Comparison of ENCODE assay signal across 11 mouse cellular contexts in the genomic region with DNA sequence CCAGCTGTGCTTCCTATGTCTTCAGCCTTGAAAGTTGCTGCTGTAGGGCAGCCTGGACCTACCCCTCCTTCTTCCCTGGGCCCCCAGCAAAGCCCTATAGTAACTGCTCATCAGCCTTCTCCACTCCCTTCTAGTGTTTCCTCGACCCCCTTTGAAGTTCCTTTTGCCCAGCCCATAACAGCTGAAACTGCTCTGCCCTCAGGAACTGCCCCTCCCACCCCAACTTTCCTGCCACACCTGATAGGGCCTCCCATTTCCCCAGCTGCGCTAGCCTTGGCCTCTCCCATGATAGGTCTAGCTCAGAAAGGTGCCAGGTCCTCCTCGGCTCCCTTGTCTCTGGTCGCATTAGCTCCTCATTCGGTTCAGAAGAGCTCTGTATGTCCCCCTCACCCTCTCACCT. TPM values are rescaled to one million over a fixed set of nuclear protein-coding genes. Genes with fewer than 3 reads are reported as not detected.
DNase-seq lines count a peak whose midpoint lies in the region; ATAC-seq and TF ChIP-seq lines count a peak whose summit lies in the region.
"Had no signal": no experiment of that assay in that cellular context is flagged by ENCODE, and none has a peak within 500 bp of the region (broad histone marks: within the 10 kb centered on the region; RNA-seq: fewer than 3 reads in every experiment).

No protein-coding gene starts in this region.

- in situ Hi-C loops in CH12.LX (cut with MboI; ENCODE audit: low pct_ligation_motif_present, low pct_unique_long_range_greater_than_20kb, low sequenced_read_pairs) = no loop called here

- H3K4me1 ChIP-seq in hindbrain, embryonic 13.5 days (replicated peaks) = peaks cover 54% of the 10 kb centered on the region
- peaks cover 38% of the 10 kb centered on the region for H3K4me1 ChIP-seq in hindbrain, embryonic 12.5 days
- H3K4me1 ChIP-seq in CH12.LX (ENCODE audit: control insufficient read depth in 1 of 2, insufficient read depth in 2 of 2) = peaks cover 13 to 58% of the 10 kb centered on the region in 2 experiments
- peaks cover 34 to 35% of the 10 kb centered on the region in 2 experiments for H3K4me1 ChIP-seq in liver, embryonic 14.5 days (replicated peaks; ENCODE audit: control insufficient read depth in 2 of 2, insufficient read depth in 2 of 2, low read length in 1 of 2)

- H3K4me2 ChIP-seq in hindbrain, embryonic 13.5 days = no peak overlapping the region
- H3K4me2 ChIP-seq in hindbrain, embryonic 12.5 days (replicated peaks) = no peak overlapping the region
- peak overlapping the region; percentile 34 for H3K4me2 ChIP-seq in CH12.LX (ENCODE audit: insufficient read depth, low read depth, poor library complexity, severe bottlenecking)
- H3K4me2 ChIP-seq in liver, embryonic 14.5 days (ENCODE audit: low read depth) = peak overlapping the region; percentile 96

- H3K27me3 ChIP-seq in hindbrain, embryonic 13.5 days = no peaks in the 10 kb centered on the region
- H3K27me3 ChIP-seq in hindbrain, embryonic 12.5 days = no peaks in the 10 kb centered on the region
- no peaks in the 10 kb centered on the region for H3K27me3 ChIP-seq in CH12.LX (replicated peaks)
- no peaks in the 10 kb centered on the region for H3K27me3 ChIP-seq in liver, embryonic 14.5 days (ENCODE audit: control insufficient read depth, insufficient read depth, low read length)

- no peak for DNase-seq in CH12.LX (ENCODE audit: extremely low read depth)
- DNase-seq in liver, embryonic 14.5 days (ENCODE audit: low read depth in 3 of 3, low spot score in 3 of 3) = peak in 1 of 3 experiments; percentile 40
- DNase-seq in left cerebral cortex, adult 8-10 months (ENCODE audit: low spot score in 2 of 2) = no peak
- no peak for DNase-seq in layer of hippocampus, adult 11-12 months (ENCODE audit: low spot score)
- DNase-seq in cerebellum, postnatal 14 days = no peak
- DNase-seq: gastrocnemius, postnatal 36 days had no signal

- no peak for TF ChIP-seq POLR2A in CH12.LX (IDR thresholded peaks at IDR 0.05; ENCODE audit: low read depth, low read length)

- ATAC-seq in hindbrain, embryonic 13.5 days (ENCODE audit: low FRiP score) = no peak
- ATAC-seq in hindbrain, embryonic 12.5 days (ENCODE audit: low FRiP score) = no peak
- ATAC-seq in activated CD4-positive, CD25-positive, alpha-beta regulatory T cell, adult 4 months = peak; percentile 9
- peak; percentile 50 for ATAC-seq in liver, embryonic 14.5 days (ENCODE audit: insufficient read depth)

- no peak for TF ChIP-seq RAD21 in CH12.LX (IDR thresholded peaks at IDR 0.05; ENCODE audit: low read depth, low read length)

- no peak for TF ChIP-seq CTCF in CH12.LX (conservative IDR thresholded peaks at IDR 0.05 in 1 of 2, IDR thresholded peaks at IDR 0.05 in 1 of 2; ENCODE audit: low read depth in 2 of 2, low read length in 2 of 2)
- TF ChIP-seq CTCF in liver, embryonic 14.5 days (IDR thresholded peaks at IDR 0.05; ENCODE audit: low read depth) = no peak

- TF ChIP-seq EP300 in CH12.LX (IDR thresholded peaks at IDR 0.05; ENCODE audit: low read length) = no peak
- no peak for TF ChIP-seq EP300 in liver, embryonic 14.5 days (IDR thresholded peaks at IDR 0.05; ENCODE audit: low read depth)

- WGBS in hindbrain, embryonic 13.5 days = 74% methylated on average over 5 of the region's 5 CpGs
- WGBS in hindbrain, embryonic 12.5 days = 68% methylated on average over 5 of the region's 5 CpGs
- WGBS in liver, embryonic 14.5 days (ENCODE audit: insufficient replicate concordance) = 20% methylated on average over 5 of the region's 5 CpGs

- H3K9me3 ChIP-seq in hindbrain, embryonic 13.5 days = no peaks in the 10 kb centered on the region
- H3K9me3 ChIP-seq in hindbrain, embryonic 12.5 days (replicated peaks) = no peaks in the 10 kb centered on the region
- H3K9me3 ChIP-seq in CH12.LX (replicated peaks; ENCODE audit: low read length) = no peaks in the 10 kb centered on the region
- no peaks in the 10 kb centered on the region for H3K9me3 ChIP-seq in liver, embryonic 14.5 days (ENCODE audit: control insufficient read depth, low read length)

- 0 out of 2 replicates have a peak overlapping the region, but pooled peaks have one; percentile 24 for H3K9ac ChIP-seq in hindbrain, embryonic 13.5 days
- H3K9ac ChIP-seq in hindbrain, embryonic 12.5 days = no peak overlapping the region
- H3K9ac ChIP-seq in CH12.LX (ENCODE audit: insufficient read depth, low read depth) = peak overlapping the region; percentile 45; the same call in 1 of the 2 replicates
- H3K9ac ChIP-seq in liver, embryonic 14.5 days (replicated peaks) = peak overlapping the region; percentile 25

- H3K4me3 ChIP-seq in hindbrain, embryonic 13.5 days = no peak overlapping the region
- no peak overlapping the region for H3K4me3 ChIP-seq in hindbrain, embryonic 12.5 days
- no peak overlapping the region for H3K4me3 ChIP-seq in CH12.LX (replicated peaks in 1 of 3; ENCODE audit: low read depth in 2 of 3, low read length in 2 of 3, poor library complexity in 1 of 3)
- peak overlapping the region in 1 of 2 experiments; percentile 33; a peak in 2 of 4 replicates for H3K4me3 ChIP-seq in liver, embryonic 14.5 days (ENCODE audit: insufficient read depth in 1 of 2, low read depth in 2 of 2, low read length in 2 of 2)

- H3K36me3 ChIP-seq in hindbrain, embryonic 13.5 days = peaks cover 58% of the 10 kb centered on the region
- peaks cover 57% of the 10 kb centered on the region for H3K36me3 ChIP-seq in hindbrain, embryonic 12.5 days
- H3K36me3 ChIP-seq in CH12.LX (replicated peaks in 1 of 2; ENCODE audit: control insufficient read depth in 1 of 2, insufficient read depth in 1 of 2, low read length in 1 of 2) = peaks cover 36 to 68% of the 10 kb centered on the region in 2 experiments
- H3K36me3 ChIP-seq in liver, embryonic 14.5 days (replicated peaks; ENCODE audit: control insufficient read depth, insufficient read depth, low read depth) = peaks cover 59% of the 10 kb centered on the region

- peaks cover 85% of the 10 kb centered on the region for H3K79me2 ChIP-seq in CH12.LX (replicated peaks; ENCODE audit: control insufficient read depth, extremely low read depth, insufficient read depth, poor library complexity, severe bottlenecking)

- dilution Hi-C loops in CH12.LX (cut with MboI; ENCODE audit: extremely low pct_ligation_motif_present, extremely low pct_unique_long_range_greater_than_20kb, low sequenced_read_pairs) = no loop called here

- H3K27ac ChIP-seq in hindbrain, embryonic 13.5 days = no peak overlapping the region
- no peak overlapping the region for H3K27ac ChIP-seq in hindbrain, embryonic 12.5 days
- no peak overlapping the region for H3K27ac ChIP-seq in CH12.LX (ENCODE audit: insufficient read depth, low read depth)
- peak overlapping the region; percentile 57 for H3K27ac ChIP-seq in liver, embryonic 14.5 days

RNA-seq across cellular contexts. Expression of gene Naca, which starts 3.8 kb away (rescaled TPM):
- 609 and 615 TPM in 2 replicates for polyA plus RNA-seq in hindbrain, embryonic 13.5 days (2015; fragmentation: Nextera tagmentation; extraction: Ambion mirVana)
- 673 and 675 TPM in 2 replicates for polyA plus RNA-seq in hindbrain, embryonic 12.5 days (2016; fragmentation: Nextera tagmentation; extraction: Ambion mirVana)
- total RNA-seq in CH12.LX (2012; rRNA removed) (1,257 and 1,396 TPM in 2 replicates), CH12.LX (2014; rRNA removed) (1,670 and 1,798 TPM in 2 replicates)
- 1,330 and 1,397 TPM in 2 replicates for polyA plus RNA-seq in CH12.LX (2012; ENCODE audit: insufficient read length, low read depth)
- 1,000 to 10,000 TPM; 1,124 to 1,330 TPM for polyA plus RNA-seq in activated CD4-positive, CD25-positive, alpha-beta regulatory T cell, adult 4 months (2017; shearing (Covaris generic))
- polyA plus RNA-seq in liver, embryonic 14.5 days (2012; rRNA removed) = 160 and 272 TPM in 2 replicates
- 519 and 530 TPM in 2 replicates for polyA plus RNA-seq in liver, embryonic 14.5 days (2014; fragmentation: Nextera tagmentation; extraction: Ambion mirVana)
- total RNA-seq in left cerebral cortex, adult 8-10 months (2022) = 100 to 1,000 TPM; 335 to 362 (median 360) TPM

RNA-seq across cellular contexts. Expression of gene Ptges3, which starts 19.6 kb away (rescaled TPM):
- polyA plus RNA-seq in hindbrain, embryonic 13.5 days (2015; fragmentation: Nextera tagmentation; extraction: Ambion mirVana) = 440 and 454 TPM in 2 replicates
- polyA plus RNA-seq in hindbrain, embryonic 12.5 days (2016; fragmentation: Nextera tagmentation; extraction: Ambion mirVana) = 495 and 513 TPM in 2 replicates
- total RNA-seq in CH12.LX (2012; rRNA removed) (124 and 176 TPM in 2 replicates), CH12.LX (2014; rRNA removed) (196 and 210 TPM in 2 replicates)
- 247 and 274 TPM in 2 replicates for polyA plus RNA-seq in CH12.LX (2012; ENCODE audit: insufficient read length, low read depth)
- polyA plus RNA-seq in activated CD4-positive, CD25-positive, alpha-beta regulatory T cell, adult 4 months (2017; shearing (Covaris generic)) = 100 to 1,000 TPM; 194 to 285 TPM
- 20.9 and 40.1 TPM in 2 replicates for polyA plus RNA-seq in liver, embryonic 14.5 days (2012; rRNA removed)
- polyA plus RNA-seq in liver, embryonic 14.5 days (2014; fragmentation: Nextera tagmentation; extraction: Ambion mirVana) = 233 and 244 TPM in 2 replicates
- 100 to 1,000 TPM; 118 to 126 (median 124) TPM for total RNA-seq in left cerebral cortex, adult 8-10 months (2022)

RNA-seq across cellular contexts. Expression of gene Prim1, which starts 24.2 kb away (rescaled TPM):
- 33.9 and 39.4 TPM in 2 replicates for polyA plus RNA-seq in hindbrain, embryonic 13.5 days (2015; fragmentation: Nextera tagmentation; extraction: Ambion mirVana)
- 50.9 and 54.1 TPM in 2 replicates for polyA plus RNA-seq in hindbrain, embryonic 12.5 days (2016; fragmentation: Nextera tagmentation; extraction: Ambion mirVana)
- total RNA-seq in CH12.LX (2012; rRNA removed) (69.5 and 79.6 TPM in 2 replicates), CH12.LX (2014; rRNA removed) (151 and 171 TPM in 2 replicates)
- polyA plus RNA-seq in CH12.LX (2012; ENCODE audit: insufficient read length, low read depth) = 101 and 102 TPM in 2 replicates
- polyA plus RNA-seq in activated CD4-positive, CD25-positive, alpha-beta regulatory T cell, adult 4 months (2017; shearing (Covaris generic)) = 10 to 100 TPM; 26.5 to 37.8 TPM
- 26.3 and 42.0 TPM in 2 replicates for polyA plus RNA-seq in liver, embryonic 14.5 days (2012; rRNA removed)
- 78.2 and 84.1 TPM in 2 replicates for polyA plus RNA-seq in liver, embryonic 14.5 days (2014; fragmentation: Nextera tagmentation; extraction: Ambion mirVana)
- 1 to 10 TPM; 6.5 to 9.3 (median 8.1) TPM for total RNA-seq in left cerebral cortex, adult 8-10 months (2022)

RNA-seq across cellular contexts. Expression of gene Hsd17b6, which starts 31.8 kb away (rescaled TPM):
- polyA plus RNA-seq in hindbrain, embryonic 13.5 days (2015; fragmentation: Nextera tagmentation; extraction: Ambion mirVana) = not detected in 2 replicates
- polyA plus RNA-seq in hindbrain, embryonic 12.5 days (2016; fragmentation: Nextera tagmentation; extraction: Ambion mirVana) = not detected in 2 replicates
- total RNA-seq in CH12.LX (2012; rRNA removed) (0.08 TPM in 1 of 2 replicates, not detected in the other), CH12.LX (2014; rRNA removed) (not detected in 2 replicates)
- polyA plus RNA-seq in CH12.LX (2012; ENCODE audit: insufficient read length, low read depth) = not detected in 2 replicates
- polyA plus RNA-seq in activated CD4-positive, CD25-positive, alpha-beta regulatory T cell, adult 4 months (2017; shearing (Covaris generic)) = not detected
- not detected in 2 replicates for polyA plus RNA-seq in liver, embryonic 14.5 days (2012; rRNA removed)
- polyA plus RNA-seq in liver, embryonic 14.5 days (2014; fragmentation: Nextera tagmentation; extraction: Ambion mirVana) = not detected in 2 replicates
- total RNA-seq in left cerebral cortex, adult 8-10 months (2022) = not detected
- total RNA-seq: gastrocnemius, postnatal 36 days; layer of hippocampus, adult 8-10 months; monocyte, adult 5-6 weeks had no signal

RNA-seq across cellular contexts. Expression of gene Atp5b, which starts 43.9 kb away (rescaled TPM):
- polyA plus RNA-seq in hindbrain, embryonic 13.5 days (2015; fragmentation: Nextera tagmentation; extraction: Ambion mirVana) = 2,105 and 2,130 TPM in 2 replicates
- polyA plus RNA-seq in hindbrain, embryonic 12.5 days (2016; fragmentation: Nextera tagmentation; extraction: Ambion mirVana) = 1,948 and 1,970 TPM in 2 replicates
- total RNA-seq in CH12.LX (2012; rRNA removed) (1,695 and 1,781 TPM in 2 replicates), CH12.LX (2014; rRNA removed) (1,737 and 1,775 TPM in 2 replicates)
- 1,504 and 1,607 TPM in 2 replicates for polyA plus RNA-seq in CH12.LX (2012; ENCODE audit: insufficient read length, low read depth)
- polyA plus RNA-seq in activated CD4-positive, CD25-positive, alpha-beta regulatory T cell, adult 4 months (2017; shearing (Covaris generic)) = 100 to 1,000 TPM; 413 to 469 TPM
- 910 and 999 TPM in 2 replicates for polyA plus RNA-seq in liver, embryonic 14.5 days (2012; rRNA removed)
- 1,823 and 1,877 TPM in 2 replicates for polyA plus RNA-seq in liver, embryonic 14.5 days (2014; fragmentation: Nextera tagmentation; extraction: Ambion mirVana)
- 1,000 to 10,000 TPM; 1,625 to 1,859 (median 1,782) TPM for total RNA-seq in left cerebral cortex, adult 8-10 months (2022)

Comparison
In these comparisons a context has a peak if more than half of its experiments do, and no peak if none do; other contexts are left out.
1. ATAC-seq: peak in activated CD4-positive, CD25-positive, alpha-beta regulatory T cell, adult 4 months (single experiment) and liver, embryonic 14.5 days (single experiment); none in hindbrain, embryonic 13.5 days (single experiment) and hindbrain, embryonic 12.5 days (single experiment).
2. H3K4me2 ChIP-seq: peak in CH12.LX (single experiment) and liver, embryonic 14.5 days (single experiment); none in hindbrain, embryonic 13.5 days (single experiment) and hindbrain, embryonic 12.5 days (single experiment).